Mouse (Mus musculus) frontal cortex, postnatal 36 days (tissue): ENCODE results near the gene Ahrr.
A peak's percentile ranks its signal among the peaks of the same experiment; 100 is the strongest.

ENCODE experiments used
- DNase-seq, 2 experiments: peaks; one replicate each; pipeline ENCODE4 v3.0.0; 2022; ENCODE audit warnings: low spot score in 2 of 2

The Ahrr gene

DNA sequence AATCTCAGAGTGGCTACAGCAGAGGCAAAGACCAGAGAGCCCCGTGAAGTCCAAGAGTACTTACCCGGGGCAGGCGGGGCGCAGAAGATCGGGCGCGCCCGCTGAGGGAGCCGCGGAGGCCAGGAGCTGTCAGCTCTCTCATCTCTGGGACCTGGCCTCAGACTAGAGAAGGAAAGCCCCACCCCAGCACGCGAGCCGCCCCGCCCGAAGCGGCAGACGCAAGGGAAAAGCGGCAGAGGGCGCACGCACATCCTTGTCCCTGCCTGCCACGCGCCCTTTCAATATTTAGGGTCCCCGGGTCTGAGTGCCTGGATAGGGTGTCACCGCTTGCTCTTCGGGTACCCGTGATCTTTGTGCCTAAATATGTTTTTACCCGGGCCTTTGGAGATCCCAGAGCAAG lies at the start of gene Ahrr:
TSS of gene Ahrr (minus strand) at position 165 of the 400 bp plus-strand sequence.
- DNase-seq, result peak; percentile 25 to 50

DNA sequence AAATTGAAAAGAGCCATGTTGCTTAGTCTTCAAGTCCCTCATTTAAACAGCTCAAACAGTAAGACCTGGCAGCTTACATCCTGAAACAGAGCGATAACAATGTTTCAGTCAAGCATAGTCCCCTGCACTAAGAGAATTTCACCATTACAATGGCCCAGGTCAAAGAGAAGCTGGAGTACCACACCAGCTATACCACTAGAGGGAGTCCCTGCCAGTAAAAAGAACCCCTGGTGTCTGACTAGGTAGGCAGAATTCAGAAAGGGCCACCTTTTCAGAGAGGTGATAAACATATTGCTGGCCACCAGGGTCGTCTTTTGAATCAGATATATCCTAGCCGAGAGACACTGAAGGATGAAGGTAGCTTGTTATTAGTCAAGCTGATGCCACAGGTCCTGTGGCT lies 48.9 kb upstream of the Ahrr start:
- no peak for DNase-seq

DNA sequence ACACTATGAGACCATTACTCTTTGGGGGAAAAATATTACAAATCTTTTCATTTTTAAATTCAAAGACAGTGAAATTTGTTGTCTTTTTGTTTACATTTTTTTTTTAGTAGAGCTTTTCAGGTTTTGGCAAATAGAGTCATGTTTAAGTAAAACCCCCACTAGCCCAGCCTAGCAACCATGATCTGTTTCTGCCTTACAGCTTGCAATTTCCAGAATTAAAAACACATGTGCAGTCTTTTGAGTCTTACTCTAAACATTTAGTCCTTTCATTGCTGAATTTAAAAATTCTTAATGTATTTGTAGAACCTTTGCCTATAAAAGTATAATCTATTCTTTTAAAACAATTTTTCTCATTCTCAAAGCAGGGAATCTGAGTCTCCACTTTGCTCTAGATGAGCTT lies 37.2 kb upstream of the Ahrr start:
- DNase-seq, result no peak

DNA sequence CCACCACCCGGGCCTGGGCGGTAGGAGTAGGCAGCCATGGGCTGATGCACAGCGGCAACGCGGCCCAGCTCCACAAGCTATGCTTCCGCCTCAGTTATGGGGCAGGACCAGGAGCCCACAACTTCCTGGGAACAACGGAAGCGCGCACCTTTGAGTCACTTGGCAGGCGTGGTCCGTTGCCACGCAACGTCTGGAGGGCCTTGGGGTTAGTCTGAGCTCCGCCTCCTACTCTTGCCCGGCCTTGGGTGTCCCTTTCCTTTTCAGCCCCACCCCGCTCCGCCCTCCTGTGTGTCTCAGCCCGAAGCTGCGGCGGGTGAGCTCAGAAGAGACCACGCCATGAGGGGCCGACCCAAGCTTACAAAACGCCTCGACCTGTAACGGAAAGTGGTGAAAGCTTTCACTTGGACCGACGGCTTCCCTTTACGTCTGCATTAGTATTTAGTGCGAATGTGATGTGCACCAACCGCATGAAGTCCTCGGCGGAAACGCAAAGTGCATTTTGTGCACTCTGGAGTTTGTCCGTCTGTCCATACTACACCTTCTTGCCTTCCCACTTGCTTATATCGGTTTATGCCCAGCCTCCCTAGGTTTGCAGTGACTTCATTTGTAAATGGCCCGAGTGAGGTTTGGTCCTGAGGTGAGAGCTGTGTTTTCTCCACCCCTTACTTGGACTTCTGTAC lies 25.2 kb upstream of the Ahrr start, which contains the start of gene Pdcd6:
TSS of gene Pdcd6 (minus strand) at position 411 of the 680 bp plus-strand sequence.
- peak; percentile 89 to 95 for DNase-seq

DNA sequence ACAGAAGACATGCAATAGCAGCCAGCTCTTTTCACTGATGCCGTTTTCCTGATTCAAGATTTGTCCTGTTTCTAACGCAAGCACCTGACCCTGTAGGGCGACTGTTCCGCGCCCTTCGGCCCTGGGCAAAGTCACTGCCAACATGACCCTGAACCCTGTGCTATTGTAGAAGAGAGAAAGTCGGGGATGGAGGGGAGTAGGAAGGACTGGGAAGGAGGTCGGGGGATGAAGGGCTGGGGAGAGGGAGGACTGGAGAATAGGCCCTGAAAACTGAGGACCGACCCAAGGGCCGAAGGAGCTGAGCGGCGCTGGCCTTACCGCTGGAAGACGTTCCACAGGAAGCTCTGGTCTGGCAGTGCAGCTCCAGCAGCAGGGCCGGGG lies 24.6 kb upstream of the Ahrr start:
- no peak for DNase-seq

DNA sequence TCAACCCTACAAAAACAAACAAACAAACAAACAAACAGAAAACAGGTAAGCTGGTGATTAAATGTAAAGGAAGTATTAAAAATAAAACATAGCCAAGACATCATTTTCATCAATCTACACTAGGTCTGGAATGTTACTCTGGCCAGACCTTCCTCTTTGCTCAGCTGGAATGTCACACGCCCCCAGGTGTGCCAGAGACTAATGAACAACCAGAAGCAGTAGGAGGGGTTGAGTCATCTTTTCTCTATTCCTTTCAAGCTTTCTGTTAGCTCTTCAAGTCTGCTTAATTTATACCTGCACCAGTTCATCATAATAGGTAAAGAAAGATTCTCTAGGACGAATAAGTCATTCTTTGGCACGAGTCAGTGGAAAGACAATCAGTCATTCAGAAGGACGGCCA lies 24.3 kb upstream of the Ahrr start:
- no peak for DNase-seq

DNA sequence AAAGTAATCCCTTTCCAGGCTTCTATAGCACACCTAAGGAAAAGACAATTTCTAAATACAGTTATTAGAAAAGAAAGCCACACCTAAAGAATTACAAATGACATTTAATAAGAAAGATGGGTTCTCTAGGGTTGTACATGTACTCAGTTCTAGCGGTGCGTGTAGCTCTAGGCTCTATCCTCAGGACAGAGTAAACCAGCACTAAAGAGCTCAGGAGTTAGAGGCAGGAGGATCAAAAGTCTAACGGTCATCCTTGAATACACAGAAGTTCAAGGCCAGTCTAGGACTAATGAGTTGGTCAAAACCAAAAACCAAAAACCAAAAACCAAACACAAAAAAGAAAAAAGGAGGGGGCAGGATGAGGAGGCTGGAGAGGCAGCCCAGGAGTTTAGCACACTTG lies 22.5 kb upstream of the Ahrr start:
- no peak for DNase-seq

DNA sequence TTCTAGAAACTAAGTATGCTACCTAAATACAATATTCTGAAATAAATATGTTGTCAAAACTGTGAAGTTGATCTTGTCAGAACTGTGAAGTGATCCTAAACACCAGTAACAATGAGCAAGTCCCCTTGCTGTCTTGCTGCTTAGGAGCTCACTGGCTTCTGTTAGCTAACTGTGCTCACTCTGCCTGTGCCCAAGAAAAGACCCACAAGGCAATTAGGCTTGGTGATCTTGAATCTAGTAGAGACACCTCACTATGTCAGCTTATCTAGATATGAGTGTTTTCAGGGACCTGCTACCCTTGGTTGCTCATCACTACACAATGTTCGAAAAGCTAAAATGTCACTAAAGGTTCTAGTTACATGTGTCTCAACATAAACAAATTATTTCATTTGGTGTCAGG lies 13.6 kb upstream of the Ahrr start:
- no peak for DNase-seq

DNA sequence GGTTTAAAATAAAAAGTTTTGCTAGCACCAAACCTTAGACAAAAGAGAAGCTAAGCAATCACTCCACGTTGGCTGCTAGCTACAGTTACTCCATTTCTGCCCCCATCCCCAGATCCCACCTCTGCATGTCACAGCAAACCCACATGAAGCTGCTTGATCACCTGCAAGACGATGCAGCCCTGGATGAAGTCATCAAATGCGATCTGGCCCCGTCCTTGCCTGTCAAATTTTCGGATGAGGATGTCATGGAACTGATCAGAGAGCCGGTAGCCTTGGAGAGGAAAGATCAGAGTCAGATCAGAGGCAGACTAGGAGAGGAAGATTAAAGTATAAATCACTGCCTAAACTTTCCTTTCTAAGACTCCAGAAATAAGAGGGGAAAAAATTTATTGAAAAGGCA lies 13.2 kb upstream of the Ahrr start:
- no peak for DNase-seq

DNA sequence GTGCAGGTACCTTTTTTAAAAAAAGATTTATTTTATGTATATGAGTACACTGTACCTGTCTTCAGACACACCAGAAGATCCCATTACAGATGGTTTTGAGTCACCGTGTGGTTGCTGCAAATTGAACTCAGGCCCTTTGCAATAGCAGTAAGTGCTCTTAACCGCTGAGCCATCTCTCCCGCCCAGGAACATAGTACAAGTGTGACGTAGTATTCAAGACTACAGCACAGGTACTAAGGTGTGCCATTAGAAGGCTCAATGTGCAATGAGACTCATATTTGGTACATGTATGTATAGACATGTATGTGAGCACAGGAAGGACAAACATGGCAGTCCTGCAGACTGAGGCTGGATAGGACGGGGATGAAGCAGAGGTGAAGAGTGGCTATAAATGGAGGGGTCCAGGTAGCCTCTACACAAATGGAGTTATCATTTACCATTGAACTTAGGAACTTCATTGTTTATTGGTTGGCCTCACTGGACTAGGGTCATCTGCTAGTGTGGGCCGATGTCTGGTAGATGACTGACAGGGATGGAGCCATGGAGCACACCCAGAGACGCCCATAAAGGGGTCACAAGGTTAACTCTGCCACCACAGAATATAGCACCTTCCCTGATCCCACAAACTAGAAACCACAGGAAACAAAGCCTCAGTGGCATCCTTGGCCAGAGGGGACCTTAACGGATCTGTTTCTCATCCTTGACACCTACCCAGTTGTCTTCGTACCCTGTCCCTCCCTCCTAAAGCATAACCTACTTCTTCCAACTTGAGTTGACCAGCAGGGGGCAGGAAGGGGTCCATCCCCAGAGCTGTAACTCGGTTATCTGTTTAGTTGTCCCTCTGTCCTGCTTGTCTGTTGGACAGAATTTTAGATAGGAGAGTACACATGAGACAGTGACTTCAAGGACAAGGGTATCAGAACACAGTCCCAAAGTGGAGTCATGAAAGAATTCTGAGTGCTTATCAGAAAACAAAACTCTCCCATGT lies 10.2 kb upstream of the Ahrr start:
- no peak for DNase-seq

DNA sequence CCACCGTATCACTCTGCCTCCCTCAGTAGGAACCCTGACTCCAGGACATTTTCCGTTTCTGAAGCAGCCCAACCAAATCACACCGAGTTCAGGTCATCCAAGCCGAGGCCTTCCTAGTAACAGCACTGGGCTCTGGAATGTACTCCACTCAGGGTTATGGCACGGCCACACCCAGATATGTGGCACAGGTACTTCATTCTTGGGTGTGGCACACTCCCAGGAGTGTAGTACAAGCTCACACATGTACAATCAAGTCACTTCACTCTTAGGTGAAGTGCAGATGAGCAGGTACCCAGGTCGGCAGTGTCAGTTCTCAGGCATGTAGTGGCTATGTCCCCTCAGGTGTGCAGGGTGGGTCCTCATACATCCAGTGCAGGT lies 9.5 kb upstream of the Ahrr start:
- no peak for DNase-seq

DNA sequence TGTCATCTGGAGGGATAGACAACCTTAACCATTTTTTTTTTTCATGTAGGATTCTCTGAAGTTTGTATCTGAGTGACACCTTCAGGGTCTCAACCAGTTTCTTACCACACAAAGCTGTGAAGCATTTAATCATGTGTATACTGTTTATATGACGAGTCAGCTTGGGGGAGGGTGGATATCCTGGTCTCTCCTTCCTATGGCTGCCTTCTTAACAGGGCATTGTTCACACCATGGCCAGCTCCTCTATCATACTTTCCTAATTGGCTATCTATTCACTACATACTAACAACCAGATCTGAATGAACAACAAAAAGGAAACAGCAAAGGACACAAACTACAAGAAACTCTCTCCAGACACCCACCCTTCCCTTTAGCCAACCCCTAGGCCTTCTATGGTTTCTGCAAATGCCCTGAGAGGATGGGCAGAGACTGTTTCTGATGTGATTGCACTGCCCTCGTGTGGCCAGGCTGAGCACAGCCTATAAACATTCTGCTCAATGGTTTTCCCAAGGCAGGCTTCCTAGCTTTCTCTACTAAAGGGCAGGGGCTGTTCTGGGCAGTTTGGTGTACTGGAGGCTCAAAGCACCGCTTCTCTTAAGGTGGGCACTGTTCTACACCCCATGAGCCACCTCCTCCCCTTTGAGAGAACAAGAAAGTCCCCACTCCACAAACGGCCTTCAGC lies 8.9 kb upstream of the Ahrr start:
- DNase-seq, result peak; percentile 69 to 85

DNA sequence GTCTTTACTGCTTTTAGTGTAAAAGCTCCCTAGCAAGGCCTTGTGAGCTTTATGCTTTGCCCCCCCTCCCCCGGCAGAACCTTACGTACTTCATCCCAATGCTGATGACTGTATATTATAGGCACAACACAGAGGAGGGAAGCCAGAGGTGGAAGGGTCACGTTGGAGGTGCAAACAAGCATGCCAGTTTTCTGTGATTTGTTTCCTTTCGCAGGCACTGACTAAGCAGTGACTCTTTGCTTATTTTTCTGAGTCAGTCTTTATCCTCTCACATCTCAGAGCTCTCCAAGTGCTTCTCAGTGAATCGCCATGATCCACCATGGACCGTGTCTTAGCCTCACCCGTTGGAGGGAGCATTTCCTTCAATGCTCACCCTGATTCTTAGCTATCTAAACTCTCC lies 4.2 kb upstream of the Ahrr start:
- no peak for DNase-seq

DNA sequence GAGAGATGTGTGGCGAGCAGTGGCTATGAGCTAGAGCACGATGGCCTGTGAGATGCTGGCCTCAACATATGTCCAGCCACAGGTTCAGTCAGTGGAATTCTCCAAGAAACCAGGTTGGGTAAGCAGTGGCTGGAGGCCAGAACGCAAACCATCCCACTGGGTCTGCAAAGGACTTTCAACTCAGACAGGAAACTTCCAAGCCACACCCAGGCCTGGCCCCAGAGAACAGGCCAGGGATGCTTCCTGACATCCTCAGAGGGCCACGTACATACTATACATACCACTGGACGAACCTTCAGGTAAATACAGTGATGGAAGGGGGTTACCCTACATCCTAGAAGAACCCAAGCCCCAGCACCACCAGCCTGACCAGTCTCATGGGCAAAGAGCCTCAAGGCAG lies 2.5 kb downstream of the Ahrr start:
- DNase-seq, result no peak

DNA sequence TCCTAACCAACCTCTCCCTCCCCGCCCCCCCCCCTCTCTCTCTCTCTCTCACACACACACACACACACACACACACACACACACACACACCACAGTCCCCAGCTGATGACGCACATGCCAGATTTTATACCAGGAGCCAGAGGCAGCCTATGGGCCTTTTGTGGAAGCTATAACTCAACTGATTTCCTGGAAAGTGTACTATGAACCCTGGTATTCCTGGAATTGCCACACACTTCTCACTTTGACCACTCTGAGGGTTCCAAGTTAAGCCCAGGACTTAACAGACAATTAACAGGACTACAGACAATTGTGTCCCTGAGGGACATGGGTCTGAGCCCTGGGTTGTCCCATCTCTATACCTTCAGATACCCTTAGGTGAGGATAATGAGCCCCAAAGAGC lies 9.8 kb downstream of the Ahrr start:
- no peak for DNase-seq

DNA sequence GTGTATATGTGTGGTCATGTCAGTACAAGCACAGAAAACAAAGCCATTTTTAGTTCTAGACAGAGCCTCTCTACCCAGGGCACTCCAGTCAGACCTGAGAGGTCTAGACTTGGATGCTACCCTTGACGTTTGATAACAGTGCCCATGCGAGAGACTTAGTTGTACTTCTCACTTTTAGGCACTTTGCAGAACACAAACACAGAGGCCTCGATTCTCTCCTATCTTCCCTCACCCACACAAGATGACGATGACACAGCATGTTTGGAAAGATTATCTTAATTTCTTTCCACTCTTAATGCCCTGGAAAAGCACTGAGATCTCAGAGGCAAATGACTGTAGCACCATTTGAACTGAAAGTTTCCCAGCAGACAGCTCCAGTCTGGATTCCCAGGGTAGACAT lies 16.4 kb downstream of the Ahrr start:
- no peak for DNase-seq

DNA sequence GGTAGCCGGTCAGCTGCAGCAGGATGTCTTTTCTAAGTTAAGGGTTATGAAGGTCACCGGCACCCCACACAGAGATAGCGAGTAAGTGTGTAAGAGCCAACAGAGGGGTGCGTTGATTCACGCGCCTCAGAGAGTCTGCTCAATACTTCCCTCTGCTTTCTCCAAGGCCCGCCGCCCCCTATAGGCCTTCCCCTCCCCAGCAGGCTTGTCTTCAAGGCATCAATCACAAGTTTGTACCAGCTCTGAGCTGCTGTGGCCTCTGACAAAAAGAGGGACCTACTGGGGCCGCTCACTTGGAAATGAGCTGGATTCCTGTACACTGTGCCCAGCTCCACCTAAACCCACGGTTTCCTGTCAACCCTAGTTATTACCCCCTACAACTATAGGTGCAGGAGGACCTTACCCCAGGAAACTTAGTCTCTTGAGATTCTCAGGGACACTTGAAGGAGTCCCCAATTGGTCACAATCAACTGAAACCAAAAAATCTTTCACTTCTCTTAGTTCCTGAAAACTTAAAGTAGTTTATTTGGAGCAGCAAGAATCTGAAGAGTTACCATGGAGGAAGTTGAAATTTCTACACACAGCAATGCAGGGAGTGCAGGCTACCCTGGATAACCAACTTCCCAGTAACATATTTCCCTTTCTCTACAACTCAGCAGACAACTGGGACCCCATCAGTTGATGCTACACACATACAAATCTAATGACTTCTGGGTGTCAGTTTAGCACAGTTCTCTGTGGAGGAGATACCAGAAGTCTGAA lies 31.7 kb downstream of the Ahrr start:
- peak; percentile 28 to 42 for DNase-seq

DNA sequence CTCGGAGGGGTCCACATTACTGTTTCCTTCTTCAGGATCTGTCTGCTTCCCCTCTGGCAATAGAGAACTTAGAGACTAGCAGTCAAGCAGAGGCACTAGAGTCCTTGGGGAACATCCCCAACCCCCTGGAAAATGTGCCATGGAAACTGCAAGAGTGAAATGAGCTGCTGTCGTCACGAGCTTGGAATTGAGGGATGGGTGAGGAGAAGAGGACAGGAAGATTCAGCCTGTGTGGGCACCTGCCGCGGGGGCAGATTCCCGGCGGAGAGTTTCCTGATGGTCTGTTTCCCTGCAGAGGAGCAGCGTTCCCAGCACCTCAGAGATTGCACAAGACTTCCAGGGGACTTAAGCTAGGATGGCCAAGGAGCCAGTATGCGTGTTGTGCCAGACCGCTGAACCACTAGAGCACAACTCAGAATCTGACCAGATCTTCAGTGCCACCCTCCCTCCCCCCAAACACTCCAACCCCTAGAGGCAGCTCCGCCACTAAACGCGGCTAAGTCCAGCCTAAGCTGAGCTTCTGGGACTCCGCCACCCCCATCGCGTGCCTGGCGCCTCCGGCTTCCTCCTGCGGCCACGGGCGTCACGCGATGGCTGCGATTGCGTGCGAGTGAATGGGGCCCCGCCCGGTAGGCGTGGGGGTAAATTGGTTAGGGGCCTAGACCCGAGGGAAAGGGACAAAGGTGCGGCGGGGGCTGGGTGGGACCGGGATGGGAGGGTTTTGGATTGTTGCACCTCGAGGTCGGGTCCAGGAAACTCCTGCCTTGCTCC lies 32.5 kb downstream of the Ahrr start:
- peak; percentile 21 to 31 for DNase-seq

DNA sequence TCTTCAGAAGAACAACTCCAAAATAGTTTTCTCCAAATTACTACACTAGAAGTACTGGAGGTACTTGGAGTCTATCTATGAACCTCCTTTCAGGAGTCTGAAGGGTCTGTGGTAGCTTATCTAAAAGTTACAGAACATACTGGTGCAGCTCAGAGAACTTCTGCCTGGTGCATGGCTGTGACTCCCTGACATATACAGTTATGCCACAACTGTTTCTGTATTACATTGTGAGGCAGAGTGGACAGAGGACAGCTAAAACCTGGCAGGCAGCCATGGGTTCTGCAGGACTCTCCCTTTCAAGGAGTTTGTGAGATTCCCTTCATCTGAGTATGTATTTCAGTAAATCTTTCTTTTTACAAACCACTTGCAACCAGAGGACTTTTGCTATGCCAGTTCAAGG lies 45.6 kb downstream of the Ahrr start:
- DNase-seq, result no peak

DNA sequence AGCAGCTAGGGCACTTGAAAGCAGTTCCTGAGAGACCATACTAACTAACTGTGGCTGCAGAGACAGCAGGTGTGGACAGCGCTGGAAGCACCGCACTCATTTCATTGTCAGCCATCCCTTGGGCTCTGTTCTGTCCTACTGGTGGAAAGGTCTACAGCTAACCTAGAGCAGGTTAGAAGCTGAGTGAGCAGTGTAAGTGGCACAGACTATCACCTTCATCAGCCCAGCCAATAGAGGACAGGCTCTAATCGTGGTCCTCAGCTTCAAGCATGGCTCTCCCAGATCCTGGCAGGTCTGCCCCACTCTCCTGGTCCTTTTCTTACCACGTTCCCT lies 46.3 kb downstream of the Ahrr start:
- DNase-seq, result no peak

DNA sequence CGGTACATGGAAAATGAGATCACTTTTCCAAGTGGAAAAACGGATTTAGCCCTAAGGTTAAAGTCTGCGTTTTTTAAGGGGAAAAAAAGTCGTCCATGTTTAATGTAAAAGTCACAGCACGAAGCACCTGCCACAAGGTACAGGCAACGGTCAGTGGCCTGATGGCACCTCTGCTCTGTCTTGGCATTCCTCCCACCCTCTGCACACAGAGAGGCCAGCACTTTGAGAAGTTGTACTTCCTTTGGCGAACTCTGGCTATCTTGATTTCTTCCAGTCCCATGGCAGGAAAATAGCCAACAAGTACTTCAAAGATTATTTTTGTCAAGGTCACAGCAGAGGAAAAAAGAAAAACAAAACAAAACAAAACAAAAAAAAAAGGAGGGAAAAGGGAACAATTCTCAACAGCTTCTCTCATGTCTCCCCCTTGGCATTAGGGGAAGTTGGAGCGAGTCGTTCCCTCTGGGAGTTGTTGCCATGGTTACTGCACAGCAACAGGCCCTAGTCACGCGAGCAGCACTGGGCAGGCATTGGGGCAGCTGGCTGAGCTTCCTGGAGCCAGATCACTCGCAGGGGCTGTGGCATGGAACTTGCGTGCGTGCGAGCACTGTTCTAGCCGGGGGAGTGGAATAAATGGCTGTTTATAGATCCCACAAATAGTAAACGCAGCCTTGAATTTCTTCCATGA lies 46.8 kb downstream of the Ahrr start:
- DNase-seq, result peak; percentile 57 to 75
